Comparison of ENCODE assay signal across 10 mouse cellular contexts in the genomic region with DNA sequence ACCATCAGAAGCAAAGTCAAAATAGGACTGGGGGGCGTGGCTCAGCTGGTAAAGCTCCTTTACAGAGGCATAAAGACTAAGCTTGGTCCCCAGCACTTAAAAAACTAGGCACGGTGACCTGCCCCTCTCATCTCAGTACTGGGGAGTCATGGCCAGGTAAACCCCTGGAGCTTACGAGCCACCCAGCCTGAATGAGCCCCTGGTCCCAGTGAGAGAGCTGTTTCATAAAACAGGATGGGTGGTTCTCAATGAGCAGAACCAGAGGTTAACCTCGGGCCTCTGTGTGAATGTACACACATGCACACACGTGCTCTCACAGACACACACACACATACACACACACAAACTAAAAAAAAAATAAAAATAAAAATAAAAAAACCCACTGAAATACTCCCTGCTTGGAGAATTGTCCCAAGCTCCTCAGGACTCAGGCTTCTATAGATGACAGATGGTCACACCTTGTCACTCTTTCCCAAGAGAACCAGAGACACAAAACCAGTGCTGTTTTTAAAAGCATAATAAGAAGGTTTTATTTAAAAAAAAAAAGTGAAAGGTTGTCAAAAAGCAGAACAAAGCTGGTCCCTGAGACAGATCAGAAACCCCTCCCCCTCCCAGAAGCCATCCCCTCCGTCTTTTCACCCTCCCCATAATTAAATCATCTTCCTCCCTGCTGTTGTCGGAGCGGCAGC. TPM values are rescaled to one million over a fixed set of nuclear protein-coding genes. Genes with fewer than 3 reads are reported as not detected.
A peak's percentile ranks its signal among the peaks of the same experiment; 100 is the strongest.
DNase-seq lines count a peak whose midpoint lies in the region; ATAC-seq lines count a peak whose summit lies in the region.
"Had no signal": no experiment of that assay in that cellular context is flagged by ENCODE, and none has a peak within 500 bp of the region (broad histone marks: within the 10 kb centered on the region; RNA-seq: fewer than 3 reads in every experiment).

No protein-coding gene starts in this region.

- 40% methylated on average over 8 of the region's 8 CpGs for WGBS in heart, embryonic 14.5 days
- WGBS in hindbrain, embryonic 11.5 days: 23% methylated on average over 8 of the region's 8 CpGs
- 27% methylated on average over 8 of the region's 8 CpGs for WGBS in midbrain, embryonic 10.5 days

- no peak for ATAC-seq in heart, embryonic 14.5 days (ENCODE audit: insufficient number of reproducible peaks, insufficient read depth, low FRiP score, low read depth)
- ATAC-seq in hindbrain, embryonic 11.5 days (ENCODE audit: low FRiP score): peak; percentile 32
- ATAC-seq: Patski had no signal

- DNase-seq in heart, postnatal 4 days: no peak
- no peak for DNase-seq in hindbrain, embryonic 11.5 days (ENCODE audit: low spot score)
- no peak for DNase-seq in midbrain, embryonic 10.5 days (ENCODE audit: low spot score)
- no peak for DNase-seq in frontal cortex, postnatal 36 days (ENCODE audit: low spot score in 2 of 2)
- DNase-seq in frontal cortex, adult 2 months (ENCODE audit: extremely low spot score in 1 of 2, low spot score in 1 of 2): no peak
- no peak for DNase-seq in embryo, embryonic 11 days

- H3K4me3 ChIP-seq in heart, embryonic 14.5 days (ENCODE audit: control insufficient read depth in 1 of 2, insufficient read depth in 1 of 2, low read depth in 1 of 2, low read length in 2 of 2): peak overlapping the region; percentile 52 to 79
- H3K4me3 ChIP-seq in brown adipose tissue, adult 24 weeks (ENCODE audit: insufficient read depth, low read depth, low read length): peak overlapping the region; percentile 83
- H3K4me3 ChIP-seq in hindbrain, embryonic 11.5 days (ENCODE audit: low read depth, low read length): peak overlapping the region; percentile 26
- peak overlapping the region; percentile 55 for H3K4me3 ChIP-seq in midbrain, embryonic 10.5 days

- no peaks in the 10 kb centered on the region for H3K36me3 ChIP-seq in heart, embryonic 14.5 days (ENCODE audit: control insufficient read depth, insufficient read depth, low read length)
- H3K36me3 ChIP-seq in hindbrain, embryonic 11.5 days (ENCODE audit: control insufficient read depth, insufficient read depth, low read length): no peaks in the 10 kb centered on the region
- H3K36me3 ChIP-seq in midbrain, embryonic 10.5 days: no peaks in the 10 kb centered on the region

- peak overlapping the region; percentile 74 for H3K9ac ChIP-seq in heart, embryonic 14.5 days (ENCODE audit: low read length)
- peak overlapping the region; percentile 33; the same call in 1 of the 2 replicates for H3K9ac ChIP-seq in hindbrain, embryonic 11.5 days (ENCODE audit: low read depth, low read length)

- peaks cover 3 to 4% of the 10 kb centered on the region in 2 experiments; a peak in 1 of 4 replicates for H3K4me1 ChIP-seq in heart, embryonic 14.5 days (ENCODE audit: control insufficient read depth in 2 of 2, insufficient read depth in 2 of 2, low read length in 2 of 2)
- H3K4me1 ChIP-seq in brown adipose tissue, adult 24 weeks (ENCODE audit: control insufficient read depth, insufficient read depth, insufficient read length, low read length): 0 out of 2 replicates have a peak, but pooled peaks cover 2% of the 10 kb centered on the region
- 0 out of 2 replicates have a peak, but pooled peaks cover 10% of the 10 kb centered on the region for H3K4me1 ChIP-seq in hindbrain, embryonic 11.5 days (replicated peaks; ENCODE audit: control insufficient read depth, insufficient read depth, low read length)
- H3K4me1 ChIP-seq in midbrain, embryonic 10.5 days: peaks cover 36% of the 10 kb centered on the region

- H3K27me3 ChIP-seq in heart, embryonic 14.5 days (ENCODE audit: control insufficient read depth, insufficient read depth, low read length): no peaks in the 10 kb centered on the region
- H3K27me3 ChIP-seq in hindbrain, embryonic 11.5 days (ENCODE audit: control insufficient read depth, insufficient read depth, low read length): no peaks in the 10 kb centered on the region
- H3K27me3 ChIP-seq in midbrain, embryonic 10.5 days (ENCODE audit: low read depth, poor library complexity, severe bottlenecking): peaks cover 18% of the 10 kb centered on the region

- H3K9me3 ChIP-seq in heart, embryonic 14.5 days (ENCODE audit: control insufficient read depth, low read length): no peaks in the 10 kb centered on the region
- H3K9me3 ChIP-seq in hindbrain, embryonic 11.5 days (ENCODE audit: control insufficient read depth, low read length): no peaks in the 10 kb centered on the region
- no peaks in the 10 kb centered on the region for H3K9me3 ChIP-seq in midbrain, embryonic 10.5 days (replicated peaks)

- H3K4me2 ChIP-seq in heart, embryonic 14.5 days (ENCODE audit: low read length): peak overlapping the region; percentile 77
- peak overlapping the region; percentile 44 for H3K4me2 ChIP-seq in hindbrain, embryonic 11.5 days (replicated peaks; ENCODE audit: low read depth, low read length)

- H3K27ac ChIP-seq in heart, embryonic 14.5 days (replicated peaks in 1 of 2; ENCODE audit: control insufficient read depth in 1 of 2, insufficient read depth in 1 of 2, low read depth in 2 of 2, low read length in 2 of 2): no peak overlapping the region
- no peak overlapping the region for H3K27ac ChIP-seq in brown adipose tissue, adult 24 weeks (replicated peaks; ENCODE audit: low read depth, low read length)
- peak overlapping the region; percentile 86 for H3K27ac ChIP-seq in hindbrain, embryonic 11.5 days (ENCODE audit: low read depth, low read length)
- H3K27ac ChIP-seq in midbrain, embryonic 10.5 days (replicated peaks): peak overlapping the region; percentile 84

RNA-seq across cellular contexts. Expression of gene Gm21915, which starts 32.6 kb away (rescaled TPM):
- polyA plus RNA-seq in heart, embryonic 14.5 days (2014; fragmentation: Nextera tagmentation; extraction: Ambion mirVana): not detected in 2 replicates
- total RNA-seq in heart, postnatal 4 days (2021): not detected
- polyA plus RNA-seq in brown adipose tissue, adult 24 weeks (2012; ENCODE audit: insufficient read depth, insufficient read length, missing spikeins): not detected in 2 replicates
- not detected in 2 replicates for polyA plus RNA-seq in hindbrain, embryonic 11.5 days (2014; fragmentation: Nextera tagmentation; extraction: Ambion mirVana)
- not detected in 2 replicates for polyA plus RNA-seq in midbrain, embryonic 10.5 days (2016; fragmentation: Nextera tagmentation; extraction: Ambion mirVana)
- not detected in 2 replicates for polyA plus RNA-seq in frontal cortex, adult 2 months (2012; rRNA removed)
- polyA plus RNA-seq: large intestine, adult 2 months; Patski had no signal

RNA-seq across cellular contexts. Expression of gene Clmp, which starts 47.9 kb away (rescaled TPM):
- polyA plus RNA-seq in heart, embryonic 14.5 days (2014; fragmentation: Nextera tagmentation; extraction: Ambion mirVana): 8.9 and 13.4 TPM in 2 replicates
- 10 to 100 TPM in 1 of 2 experiments, 1 to 10 TPM in 1; 9.5 to 10.6 TPM for total RNA-seq in heart, postnatal 4 days (2021)
- polyA plus RNA-seq in brown adipose tissue, adult 24 weeks (2012; ENCODE audit: insufficient read depth, insufficient read length, missing spikeins): 2.9 and 7.2 TPM in 2 replicates
- 44.1 and 45.6 TPM in 2 replicates for polyA plus RNA-seq in hindbrain, embryonic 11.5 days (2014; fragmentation: Nextera tagmentation; extraction: Ambion mirVana)
- 14.7 and 21.0 TPM in 2 replicates for polyA plus RNA-seq in midbrain, embryonic 10.5 days (2016; fragmentation: Nextera tagmentation; extraction: Ambion mirVana)
- polyA plus RNA-seq in frontal cortex, adult 2 months (2012; rRNA removed): 16.6 and 19.6 TPM in 2 replicates

Comparison
In these comparisons a context has a peak if more than half of its experiments do, and no peak if none do; other contexts are left out.
1. H3K27ac ChIP-seq: peak in hindbrain, embryonic 11.5 days (single experiment) and midbrain, embryonic 10.5 days (single experiment); none in heart, embryonic 14.5 days (0 of 2) and brown adipose tissue, adult 24 weeks (single experiment).
2. H3K4me3 ChIP-seq: peak in every context shown above with its lines; median percentile 83 in brown adipose tissue, adult 24 weeks; 66 in heart, embryonic 14.5 days; 55 in midbrain, embryonic 10.5 days; 26 in hindbrain, embryonic 11.5 days.